Mouse (Mus musculus) monocyte, adult 2 months (primary cell): ENCODE data around the gene Tgm2.

ENCODE experiments used
- DNase-seq, 2 experiments: peaks; one replicate each; pipeline ENCODE4 v3.0.0; 2022; ENCODE audit warnings: low spot score in 2 of 2, low read depth in 1 of 2

Tgm2 gene

GRCm38 (mm10) chr2:158141690-158142440, 4.4 kb downstream of the Tgm2 start:
- no peak for DNase-seq

GRCm38 (mm10) chr2:158141271-158141670, 5.0 kb downstream of the Tgm2 start:
- DNase-seq, result no peak

GRCm38 (mm10) chr2:158140664-158141063, 5.6 kb downstream of the Tgm2 start:
- no peak for DNase-seq

- no peak for DNase-seq
Measured at GRCm38 (mm10) chr2:158139628-158140027, 6.6 kb downstream of the Tgm2 start.

GRCm38 (mm10) chr2:158138778-158139177, 7.5 kb downstream of the Tgm2 start:
- no peak for DNase-seq

- no peak for DNase-seq
Measured at GRCm38 (mm10) chr2:158137771-158138170, 8.5 kb downstream of the Tgm2 start.

GRCm38 (mm10) chr2:158136205-158136604, 10.0 kb downstream of the Tgm2 start:
- DNase-seq, result peak in 1 of 2 experiments; percentile 34

- DNase-seq, result peak; percentile 83 to 91
Measured at GRCm38 (mm10) chr2:158133050-158133449, 13.2 kb downstream of the Tgm2 start.

GRCm38 (mm10) chr2:158132320-158132719, 13.9 kb downstream of the Tgm2 start:
- no peak for DNase-seq

GRCm38 (mm10) chr2:158131197-158131835, 14.9 kb downstream of the Tgm2 start:
- DNase-seq, result no peak

- DNase-seq, result peak in 1 of 2 experiments; percentile 26
Measured at GRCm38 (mm10) chr2:158130391-158130986, 15.7 kb downstream of the Tgm2 start.

GRCm38 (mm10) chr2:158129291-158130002, 16.8 kb downstream of the Tgm2 start:
- no peak for DNase-seq

GRCm38 (mm10) chr2:158128461-158129130, 17.6 kb downstream of the Tgm2 start:
- no peak for DNase-seq

GRCm38 (mm10) chr2:158127872-158128271, 18.4 kb downstream of the Tgm2 start:
- DNase-seq, result no peak

GRCm38 (mm10) chr2:158127245-158127644, 19.0 kb downstream of the Tgm2 start:
- no peak for DNase-seq

- DNase-seq, result no peak
Measured at GRCm38 (mm10) chr2:158122814-158123213, 23.4 kb downstream of the Tgm2 start.

GRCm38 (mm10) chr2:158121645-158122326, 24.4 kb downstream of the Tgm2 start:
- DNase-seq, result peak in 1 of 2 experiments; percentile 33

GRCm38 (mm10) chr2:158120868-158121267, 25.4 kb downstream of the Tgm2 start:
- no peak for DNase-seq

- DNase-seq, result no peak
Measured at GRCm38 (mm10) chr2:158120211-158120610, 26.0 kb downstream of the Tgm2 start.

- no peak for DNase-seq
Measured at GRCm38 (mm10) chr2:158119145-158119544, 27.1 kb downstream of the Tgm2 start.
